Mouse (Mus musculus): Measurements from ENCODE around the gene 2310011J03Rik.
A peak's percentile ranks its signal among the peaks of the same experiment; 100 is the strongest.

2310011J03Rik gene

DNA sequence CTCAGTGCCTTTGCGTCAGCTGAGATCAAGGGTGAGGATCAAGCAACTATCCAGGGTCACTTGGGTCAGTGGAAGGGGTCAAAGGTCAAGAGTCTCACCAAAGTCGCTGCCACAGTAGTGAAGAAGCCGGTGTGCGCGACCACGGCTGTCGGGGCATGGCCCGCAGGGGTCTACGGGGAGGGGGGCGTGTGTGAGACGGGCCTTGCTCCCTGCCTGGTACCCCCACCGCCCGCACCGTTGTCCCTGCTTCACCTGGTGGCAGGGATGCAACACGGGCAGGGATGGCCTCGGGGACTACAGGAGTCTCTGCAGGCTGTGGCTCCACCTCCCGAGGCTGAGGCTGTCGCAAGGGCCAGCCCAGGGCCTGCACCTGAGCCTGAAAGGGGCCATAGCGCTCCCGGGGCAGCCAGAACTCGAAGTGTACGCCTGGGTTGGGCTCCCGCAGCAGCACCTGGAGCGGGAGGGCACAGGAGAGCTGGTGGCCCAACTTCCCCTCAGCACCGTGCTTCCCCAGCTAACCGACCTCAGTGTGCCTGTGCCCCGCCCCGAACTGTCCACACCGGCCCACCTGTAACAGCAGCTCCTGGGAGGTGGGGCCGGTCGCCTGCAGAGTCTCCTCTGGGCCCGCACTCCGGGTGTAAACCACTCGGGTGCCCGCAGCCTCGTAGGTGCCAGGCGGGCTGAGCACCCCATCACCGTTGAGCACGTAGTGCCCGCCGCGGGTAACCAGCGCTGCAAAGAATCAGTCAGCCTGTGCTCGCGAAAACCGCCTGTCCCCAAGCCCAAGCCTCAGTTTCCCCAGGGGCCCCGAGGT is 21.4 kb upstream of the 2310011J03Rik start:
- DNase-seq (ENCODE audit: low spot score), result no peak

DNA sequence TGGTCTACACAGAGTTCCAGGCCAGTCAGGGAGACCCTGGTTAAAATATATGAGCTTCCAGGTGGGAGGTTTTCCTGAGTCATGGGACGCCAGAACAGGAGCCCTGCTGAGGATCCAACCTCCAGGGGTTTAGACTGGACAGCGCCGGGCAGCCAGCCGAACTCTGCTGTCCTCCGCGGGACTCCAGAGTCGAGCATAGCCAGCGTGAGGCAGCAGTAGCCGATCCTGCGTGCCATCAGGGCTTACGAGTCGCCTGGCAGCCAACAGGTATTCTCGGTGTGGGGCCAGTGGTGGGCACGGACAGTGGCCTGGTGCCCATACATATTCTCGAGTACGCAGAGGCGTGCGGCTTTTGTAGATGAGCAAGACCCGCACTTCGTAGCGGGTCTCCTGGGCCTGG is 20.7 kb upstream of the 2310011J03Rik start:
- no peak for DNase-seq (ENCODE audit: low spot score)

DNA sequence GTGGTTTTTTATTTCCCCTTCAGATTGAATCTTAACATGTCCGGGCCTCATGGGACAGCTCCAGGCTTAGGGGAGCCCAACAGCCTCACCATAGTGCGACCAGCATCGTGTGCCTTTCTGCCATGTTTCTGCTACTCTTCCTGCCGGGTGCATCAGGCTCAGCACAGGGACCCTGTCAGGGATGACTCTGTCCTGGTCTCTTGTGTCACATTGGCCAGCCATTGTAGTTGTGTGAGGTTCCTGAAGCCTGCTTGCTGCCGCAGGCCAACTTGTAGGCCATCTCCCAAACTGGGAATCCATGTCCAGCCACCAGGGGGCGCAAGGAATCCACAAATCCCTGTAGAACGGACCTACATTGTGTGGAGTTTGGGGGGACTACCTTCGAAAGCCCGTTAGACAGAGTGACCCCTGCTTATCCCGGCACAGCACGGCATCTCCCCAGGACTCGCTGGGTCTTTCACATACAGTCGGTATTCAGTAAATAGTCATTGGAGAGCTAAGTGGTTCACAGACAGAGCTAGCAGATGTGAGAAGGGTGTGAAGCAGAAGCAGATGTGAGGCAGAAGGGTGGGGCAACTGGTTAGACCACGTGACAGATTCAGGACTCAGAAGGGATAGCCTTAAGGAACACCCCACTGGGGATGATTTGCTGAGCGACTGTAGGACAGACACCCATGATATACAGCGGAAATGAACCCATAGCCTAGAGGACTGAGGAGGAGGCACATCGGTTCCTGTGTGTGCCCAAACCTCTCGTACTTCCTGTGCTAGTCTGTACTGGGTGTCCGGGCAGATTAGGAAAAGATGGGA is 19.8 kb upstream of the 2310011J03Rik start:
- DNase-seq (ENCODE audit: low spot score), result peak; percentile 69

DNA sequence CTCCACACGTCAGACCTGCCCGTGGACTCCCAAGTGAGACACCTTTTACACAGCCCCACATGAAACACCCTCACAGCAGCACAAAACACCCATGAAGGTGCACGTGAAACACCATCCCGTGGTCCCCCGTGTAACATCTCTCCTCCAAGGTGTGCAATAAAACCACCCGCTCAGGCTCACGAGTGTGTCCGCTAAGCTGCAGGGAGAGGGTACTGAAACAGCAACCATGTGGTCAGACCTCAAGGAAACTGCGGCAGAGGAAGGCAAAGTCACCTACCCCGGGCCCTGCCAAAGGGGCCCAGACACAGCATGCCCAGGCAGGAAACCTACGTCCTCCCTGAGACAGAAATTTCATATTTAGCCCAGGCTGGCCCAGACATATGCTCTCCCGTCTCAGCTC is 15.9 kb upstream of the 2310011J03Rik start:
- DNase-seq (ENCODE audit: low spot score), result no peak

DNA sequence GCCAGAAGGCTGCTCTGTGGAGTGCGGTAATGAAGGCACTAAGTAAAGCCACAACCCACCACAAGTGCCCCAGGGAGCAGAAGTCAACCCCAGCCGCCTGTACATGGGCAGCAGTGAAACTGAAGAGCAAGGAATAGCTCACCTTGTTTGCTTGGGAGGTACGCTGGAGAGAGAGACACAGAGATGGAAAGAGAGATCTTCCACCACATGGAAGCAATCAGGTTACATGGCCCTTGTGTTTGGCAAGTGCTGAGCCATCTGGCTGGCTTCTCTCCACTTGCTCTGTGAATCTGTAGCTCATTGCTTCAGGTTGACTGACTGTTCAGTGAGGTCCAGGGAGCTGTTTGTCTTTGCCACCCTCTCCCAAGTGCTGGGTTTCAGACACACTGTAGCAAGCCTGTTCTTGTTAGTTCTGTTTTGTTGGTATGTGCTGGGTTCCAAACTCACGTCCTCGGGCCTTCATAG is 12.2 kb upstream of the 2310011J03Rik start:
- no peak for DNase-seq (ENCODE audit: low spot score)

DNA sequence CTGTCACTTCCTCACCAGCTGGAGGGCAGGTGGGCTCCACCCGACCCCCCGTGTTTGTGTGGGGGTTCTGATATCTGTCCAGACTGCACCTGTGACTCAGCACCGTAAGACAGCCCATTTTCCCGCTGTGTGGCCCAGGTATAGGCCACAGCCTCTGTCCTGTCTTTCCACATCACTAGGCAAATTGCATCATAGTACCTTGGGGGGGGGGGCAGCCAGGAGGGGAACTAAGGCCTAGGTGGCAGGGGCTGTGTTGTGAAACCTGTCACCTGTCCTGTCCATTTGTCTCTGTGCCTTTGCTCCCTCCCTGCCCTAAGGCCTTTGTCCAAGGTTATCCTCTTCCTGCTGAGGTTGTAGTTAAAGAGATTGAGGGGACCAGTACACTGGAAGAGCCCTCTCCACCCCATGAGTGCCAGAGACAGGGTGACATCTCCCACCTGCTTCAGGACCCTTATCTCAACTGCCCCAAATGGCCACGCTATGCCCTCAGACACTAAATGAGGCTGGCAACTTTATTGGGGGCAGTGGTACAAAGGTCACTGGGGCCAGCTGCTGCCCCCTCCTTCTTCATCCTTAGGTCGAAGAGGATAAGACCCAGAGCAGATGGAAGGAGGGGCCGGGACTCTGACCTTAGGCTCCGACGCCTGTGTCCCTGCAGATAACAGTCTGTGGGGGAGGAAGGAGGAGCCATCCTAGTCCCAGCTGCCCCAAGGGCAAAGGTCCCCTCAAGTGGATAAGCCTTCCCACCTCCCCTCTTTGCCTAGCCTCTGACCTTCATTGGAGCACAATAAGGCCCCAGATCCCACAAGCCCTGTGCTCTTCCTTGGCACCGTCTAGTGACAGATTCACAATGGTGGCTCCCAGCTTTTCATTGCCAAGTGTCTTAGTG is 11.5 kb upstream of the 2310011J03Rik start:
- no peak for DNase-seq (ENCODE audit: low spot score)

DNA sequence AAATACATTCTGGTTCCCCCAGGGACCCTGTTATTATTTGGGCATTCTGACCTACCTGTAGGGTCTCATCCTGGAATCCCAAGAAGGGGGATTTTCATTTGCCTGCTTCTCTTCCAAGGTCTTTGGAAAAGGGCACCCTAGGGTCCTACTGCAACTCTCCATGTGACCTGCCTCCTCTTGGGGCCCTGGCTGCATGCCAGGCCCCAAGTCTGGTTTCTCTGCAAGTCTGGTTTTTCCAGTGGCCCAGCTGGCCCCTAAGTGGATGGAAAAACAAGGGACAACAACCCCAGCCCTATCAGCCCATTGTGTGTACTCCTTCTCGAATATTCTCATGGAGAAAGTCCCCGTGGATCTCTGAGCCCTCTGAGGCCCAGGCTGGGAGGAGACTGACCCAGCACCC is 10.6 kb upstream of the 2310011J03Rik start:
- no peak for DNase-seq (ENCODE audit: low spot score)

DNA sequence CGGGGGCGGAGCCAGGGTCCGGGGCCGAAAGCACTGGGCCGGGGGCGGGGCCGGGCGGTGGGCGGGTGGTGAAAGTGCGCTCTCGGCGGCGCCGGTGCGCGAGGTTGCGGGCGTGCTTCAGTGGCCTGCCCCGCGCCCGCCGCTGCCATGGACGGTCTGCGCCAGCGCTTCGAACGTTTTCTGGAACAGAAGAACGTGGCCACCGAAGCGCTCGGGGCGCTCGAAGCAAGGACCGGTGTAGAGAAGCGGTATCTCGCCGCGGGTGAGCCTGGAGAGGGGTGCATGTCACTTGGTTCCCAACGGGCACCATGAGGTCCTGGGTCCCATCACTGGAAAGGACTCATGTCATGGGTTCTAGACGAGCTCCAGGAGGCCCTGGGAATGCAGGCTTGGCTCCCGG is 9.7 kb upstream of the 2310011J03Rik start:
- DNase-seq (ENCODE audit: low spot score), result no peak

DNA sequence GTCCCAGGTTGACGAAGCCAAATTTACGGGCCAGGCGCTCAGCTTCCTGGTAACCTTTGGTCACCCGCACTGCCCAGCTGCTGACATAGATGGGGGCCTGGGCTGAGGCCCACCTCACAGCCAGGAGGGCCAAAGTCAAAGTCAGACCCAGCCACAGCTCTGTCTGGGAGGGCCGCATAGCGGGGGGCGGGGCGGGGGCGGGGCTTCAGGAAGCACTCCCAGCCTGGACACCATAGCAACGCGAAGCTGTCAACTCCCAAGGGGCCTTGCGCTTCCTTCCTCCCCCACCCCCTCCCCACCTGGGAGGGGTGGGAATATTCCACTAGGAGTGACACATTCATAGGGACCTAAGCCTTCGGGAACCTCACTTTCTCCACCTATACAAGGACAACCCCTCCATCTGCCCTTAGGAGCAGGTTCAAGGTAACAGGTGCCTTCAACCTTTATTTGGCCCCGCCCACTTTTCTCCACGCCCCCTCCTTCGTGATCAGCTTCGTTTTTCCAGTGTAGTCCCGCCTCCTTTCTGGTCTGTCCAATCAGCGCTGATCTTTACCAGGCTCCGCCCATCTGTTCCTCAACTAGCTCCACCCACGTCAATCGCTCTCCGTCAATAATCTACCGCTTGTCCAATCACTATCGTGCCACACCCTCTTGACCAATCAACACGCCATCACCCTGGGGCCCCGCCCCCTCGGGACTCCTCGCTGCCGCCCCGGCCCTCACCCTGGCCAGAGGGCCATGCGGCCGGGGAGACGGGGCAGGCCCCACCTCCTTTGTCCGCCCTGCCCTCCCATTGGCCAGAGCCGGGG is 9.1 kb upstream of the 2310011J03Rik start, which contains the start of the genes Pcsk4 and Reep6:
Gene Pcsk4, minus strand, starts transcription at position 226 of the 809 bp plus-strand sequence.
Gene Reep6, plus strand, starts transcription at position 681 of the 809 bp plus-strand sequence.
- DNase-seq (ENCODE audit: low spot score), result peak; percentile 83

DNA sequence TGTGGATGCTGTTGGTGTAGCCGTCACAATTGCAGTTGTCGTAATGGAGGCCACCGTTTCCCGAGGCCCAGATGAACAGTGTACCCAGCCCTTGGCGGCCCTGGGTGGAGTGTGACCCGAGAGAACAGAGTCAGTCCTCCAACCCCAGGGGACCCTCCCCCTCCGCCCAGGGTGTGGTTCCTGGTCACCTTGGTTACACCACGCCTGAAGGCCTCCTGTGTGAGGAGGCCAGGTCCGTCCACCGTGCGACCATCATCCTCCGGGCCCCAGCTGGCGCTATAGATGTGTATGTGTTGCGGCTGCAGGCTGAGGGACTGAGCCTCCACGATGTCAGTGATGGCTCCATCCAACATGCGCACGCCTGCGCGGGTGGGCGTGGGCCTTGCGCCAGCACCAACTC is 4.7 kb upstream of the 2310011J03Rik start:
- no peak for DNase-seq (ENCODE audit: low spot score)

DNA sequence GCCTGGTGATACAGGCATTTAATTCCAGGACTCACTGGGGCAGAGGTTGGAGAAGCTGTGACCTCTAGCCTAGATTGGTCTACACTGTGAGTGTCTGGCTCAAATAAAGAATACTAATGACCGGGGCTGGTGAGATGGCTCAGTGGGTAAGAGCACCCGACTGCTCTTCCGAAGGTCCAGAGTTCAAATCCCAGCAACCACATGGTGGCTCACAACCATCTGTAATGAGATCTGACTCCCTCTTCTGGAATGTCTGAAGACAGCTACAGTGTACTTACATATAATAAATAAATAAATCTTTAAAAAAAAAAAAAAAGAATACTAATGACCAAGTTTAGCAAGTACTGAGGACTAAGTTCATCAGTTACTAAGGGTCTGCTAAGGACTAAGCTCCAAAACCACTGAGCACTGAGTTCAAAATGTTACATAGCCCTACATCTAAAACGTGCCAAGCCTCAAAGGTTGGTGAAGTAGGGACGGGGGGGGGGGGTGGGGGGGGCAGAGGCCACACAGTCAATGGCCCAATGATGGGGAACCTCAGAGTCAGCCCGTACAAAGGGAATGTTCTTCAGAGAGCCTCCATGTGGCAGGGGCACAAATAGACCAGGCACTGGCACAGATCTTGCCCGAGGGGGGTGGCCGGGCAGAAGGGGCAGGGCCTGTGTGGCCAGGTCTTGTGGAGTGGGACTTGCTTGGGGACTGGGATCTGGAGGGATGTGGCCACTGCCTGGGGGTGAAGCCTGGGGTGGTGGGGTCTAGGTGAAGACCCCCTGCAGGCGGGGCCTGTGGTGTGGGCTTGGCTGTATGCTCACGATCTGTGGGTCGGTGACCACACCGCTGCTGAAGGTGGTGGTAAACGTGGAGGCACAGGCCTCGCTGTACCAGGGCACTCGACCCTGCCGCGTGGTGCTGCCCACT is 4.0 kb upstream of the 2310011J03Rik start:
- no peak for DNase-seq (ENCODE audit: low spot score)

DNA sequence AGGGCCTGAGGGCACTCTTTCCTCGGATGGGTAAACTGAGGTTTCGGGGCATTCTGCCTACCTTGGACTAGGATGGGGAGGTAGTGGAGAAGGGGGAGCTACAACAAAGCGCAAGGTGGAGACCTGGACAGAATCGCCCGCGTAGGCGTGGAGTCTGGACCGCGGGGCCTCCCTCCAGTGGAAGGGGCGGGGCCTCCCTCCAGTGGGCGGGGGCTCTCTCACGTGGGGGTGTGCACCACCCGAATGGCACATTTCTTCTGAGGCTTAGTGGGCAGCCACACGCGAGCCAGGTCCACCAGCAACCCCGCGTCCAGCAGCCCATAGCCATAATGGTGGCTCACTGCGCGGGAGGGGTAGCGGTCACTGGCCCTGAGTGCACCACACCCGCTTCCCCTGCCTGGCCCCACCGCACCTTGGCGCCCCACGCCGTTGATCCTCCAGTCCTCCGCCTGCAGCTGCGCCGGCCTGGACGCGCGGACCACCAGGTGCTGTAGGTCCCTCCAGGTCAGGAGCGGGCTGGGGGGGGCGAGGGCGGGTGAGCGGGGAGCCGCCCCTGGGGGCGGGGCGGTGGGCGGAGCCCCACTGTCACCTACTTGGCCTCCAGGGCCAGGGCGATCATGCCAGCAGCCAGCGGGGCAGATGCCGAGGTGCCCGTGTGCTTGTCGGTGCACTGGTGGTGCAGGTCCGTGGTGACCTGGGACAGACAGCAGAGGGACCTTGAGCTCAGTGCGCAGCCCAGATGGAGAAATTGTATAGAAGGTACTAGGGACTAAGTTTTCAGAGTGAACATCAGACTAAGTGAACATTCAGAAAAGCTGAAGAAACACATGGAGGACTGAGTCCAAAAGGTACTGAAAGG is 3.2 kb upstream of the 2310011J03Rik start:
- peak; percentile 52 for DNase-seq (ENCODE audit: low spot score)

DNA sequence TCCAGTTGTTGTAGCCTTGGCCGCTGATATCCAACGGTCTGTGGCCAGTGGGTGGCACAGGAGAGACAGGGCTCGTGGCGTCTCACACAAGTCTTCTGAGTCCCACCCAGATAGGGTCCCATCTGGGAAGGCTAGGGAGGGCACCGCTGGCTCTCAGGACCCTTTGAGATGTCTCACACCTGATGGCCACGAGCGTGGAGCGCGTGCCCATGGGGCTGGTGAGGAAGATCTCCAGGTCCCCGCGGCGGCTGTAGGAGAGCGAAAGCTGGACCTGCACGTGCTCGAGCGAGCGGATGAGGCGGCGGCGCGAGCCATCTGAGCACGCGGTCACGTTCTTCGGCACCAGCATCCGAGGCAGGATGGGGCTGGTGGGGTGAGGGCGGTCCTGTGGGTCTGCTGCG is 2.5 kb upstream of the 2310011J03Rik start:
- DNase-seq (ENCODE audit: low spot score), result peak; percentile 34

DNA sequence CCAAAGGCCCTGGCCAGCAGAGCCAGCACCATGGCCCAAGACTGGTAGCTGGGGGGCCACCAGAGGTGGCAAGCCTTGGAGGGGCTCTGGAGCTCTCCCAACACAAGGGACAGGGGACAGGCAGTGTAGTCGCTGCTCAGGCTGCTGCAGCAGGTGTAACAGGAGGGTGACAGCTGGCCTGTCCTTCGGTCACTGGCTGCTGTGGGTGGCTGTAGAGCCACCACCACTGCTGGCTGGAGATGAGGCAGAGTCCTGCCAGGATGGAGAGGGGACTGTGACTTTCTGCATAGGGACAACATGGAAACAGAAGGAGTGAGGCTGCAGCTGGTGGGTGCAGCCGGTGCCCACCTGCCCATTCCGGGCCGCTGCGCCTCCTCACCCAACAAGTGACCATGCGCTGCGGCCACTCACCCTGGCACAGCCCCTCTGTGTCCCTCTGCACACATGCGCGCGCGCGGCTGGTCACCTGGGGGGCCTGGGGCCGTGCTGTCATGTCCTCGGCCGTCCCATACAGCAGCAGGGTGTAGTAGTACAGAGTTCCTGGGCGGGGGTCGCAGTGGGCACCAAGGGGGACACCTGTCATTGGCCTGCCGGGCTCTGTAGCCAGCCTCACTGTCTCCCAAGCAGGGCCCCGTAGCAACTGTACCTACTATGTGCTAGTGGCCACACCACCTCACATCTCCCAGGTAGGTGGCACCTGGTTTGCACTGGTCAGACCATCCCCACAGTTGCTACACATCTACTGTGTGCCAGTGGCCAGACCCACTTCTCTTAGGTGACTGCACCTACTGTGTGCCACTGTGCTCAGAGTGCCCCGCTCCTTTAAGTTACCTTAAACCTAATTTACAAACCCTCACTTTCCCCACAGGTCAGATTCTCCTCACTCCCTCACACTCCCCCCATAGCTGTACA is 1.6 kb upstream of the 2310011J03Rik start:
- DNase-seq (ENCODE audit: low spot score), result no peak

DNA sequence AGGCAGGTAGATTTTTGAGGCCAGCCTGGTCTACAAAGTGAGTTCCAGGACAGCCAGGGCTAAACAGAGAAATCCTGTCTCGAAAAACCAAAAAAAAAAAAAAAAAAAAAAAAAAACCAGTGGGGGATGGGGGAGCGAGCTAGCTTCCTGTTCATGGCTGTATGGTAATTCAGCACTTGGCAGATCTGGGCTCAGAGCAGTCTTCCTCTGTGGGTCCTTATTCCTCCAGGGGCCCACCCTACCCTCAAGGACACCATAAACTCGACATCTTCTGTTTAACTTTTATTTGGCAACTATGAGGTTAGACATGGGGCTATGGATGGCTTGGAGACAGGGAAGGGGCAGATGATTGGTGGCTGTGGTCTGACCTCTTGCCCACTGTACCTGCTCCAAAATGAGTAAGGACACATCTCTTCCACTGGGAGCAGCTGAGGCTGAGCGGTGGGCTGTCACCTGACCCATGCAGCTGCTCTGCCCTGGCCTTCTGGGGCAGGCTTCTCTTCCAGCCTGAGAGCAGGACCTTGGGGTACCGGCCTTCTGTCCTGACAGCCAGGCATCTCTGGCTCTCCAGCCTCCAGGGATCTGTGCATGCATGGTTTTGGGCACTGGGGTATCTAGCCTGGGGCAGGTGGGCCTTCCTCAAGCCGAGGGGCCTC is 805 bp upstream of the 2310011J03Rik start:
- no peak for DNase-seq (ENCODE audit: low spot score)

DNA sequence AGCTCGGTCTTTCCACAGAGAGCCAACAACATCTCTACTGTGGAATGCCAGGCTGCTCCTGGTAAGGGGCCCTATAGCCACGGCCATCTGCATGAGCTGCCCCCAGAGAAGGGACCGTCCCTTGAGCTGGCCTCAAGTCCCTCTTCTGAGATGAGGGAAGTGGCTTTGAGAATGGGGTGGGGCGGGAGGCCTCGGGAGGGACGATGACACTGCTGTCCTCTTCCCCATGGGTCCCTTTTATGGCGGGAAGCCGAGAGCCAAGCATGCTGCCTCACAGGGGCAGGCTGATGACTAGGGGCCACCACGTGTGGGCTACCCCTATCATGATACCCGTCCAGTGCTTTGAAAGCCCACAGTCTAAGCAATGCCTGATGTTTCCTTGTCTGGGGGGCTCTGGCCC is 3.3 kb downstream of the 2310011J03Rik start:
- no peak for DNase-seq (ENCODE audit: low spot score)

DNA sequence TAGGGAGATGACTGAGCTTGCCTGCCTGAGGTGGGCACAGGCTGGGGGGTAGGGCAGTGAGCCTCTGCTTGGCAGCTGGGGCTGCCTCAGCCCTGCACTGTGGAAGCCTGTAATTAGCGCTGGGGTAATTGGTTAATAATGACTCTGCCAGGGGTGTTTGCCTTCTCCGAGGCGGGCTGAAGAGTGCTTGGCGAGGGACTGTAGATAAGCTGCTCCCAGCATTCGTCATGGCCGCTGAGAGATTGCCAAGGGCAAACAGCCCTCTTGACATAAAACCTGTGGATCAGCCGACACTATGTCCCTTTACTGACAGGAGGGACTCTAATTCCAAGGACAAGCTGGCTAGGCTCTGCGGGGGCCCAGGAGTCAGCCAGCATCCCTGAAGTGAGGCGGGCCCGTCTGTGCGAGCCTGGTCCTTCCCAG is 4.0 kb downstream of the 2310011J03Rik start:
- DNase-seq (ENCODE audit: low spot score), result no peak

All from T-cell, adult 2 months (primary cell).